Mouse (Mus musculus): ENCODE measurements around the gene Serpine3.
"Not testable (repeated sequence)": the region's sequence is repeated elsewhere in the genome, so short reads cannot be mapped to it uniquely, and the experiment has no call there.

The Serpine3 gene

DNA sequence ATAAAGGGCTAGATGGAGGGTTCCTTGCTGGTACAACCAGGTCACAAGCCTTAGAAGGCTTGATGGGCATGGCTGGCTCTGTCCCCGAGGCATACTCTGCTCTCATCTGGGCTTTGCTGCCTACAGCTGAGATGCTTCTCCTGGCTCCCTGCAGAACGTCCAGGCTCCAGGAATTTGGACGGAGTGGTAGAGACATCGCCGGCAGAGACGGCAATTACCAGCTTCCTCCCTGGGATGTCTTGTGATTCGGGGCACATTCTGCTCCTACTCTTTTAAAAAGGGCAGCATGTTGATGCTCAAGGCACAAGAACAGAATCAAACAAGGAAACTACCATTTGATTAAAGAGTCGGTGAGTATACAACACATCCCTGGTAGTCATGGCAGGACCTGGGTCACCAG is at the start of gene Serpine3:
Serpine3 (plus strand) TSS at position 301 of the 400 bp plus-strand sequence.
- no peak for DNase-seq (ENCODE audit: low spot score)

DNA sequence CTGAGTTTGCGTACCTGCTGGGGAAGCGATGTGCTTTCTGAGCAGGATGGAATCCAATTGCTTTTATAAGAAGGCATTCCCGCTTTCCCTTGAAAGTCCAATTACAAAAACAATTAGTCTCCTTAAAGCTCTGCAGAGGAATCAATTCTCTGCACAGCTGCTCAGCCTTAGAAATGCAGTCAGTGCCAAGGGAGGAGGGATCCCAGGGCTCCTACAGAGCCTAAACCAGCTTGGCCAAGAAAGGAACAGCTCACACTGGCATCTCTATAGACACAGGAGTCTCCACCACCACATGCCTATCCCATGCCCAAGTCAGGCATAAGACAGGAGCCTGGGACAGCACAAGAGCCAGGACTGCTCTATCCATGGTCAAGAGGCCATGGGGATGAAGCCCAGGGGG is 41.1 kb upstream of the Serpine3 start:
- DNase-seq (ENCODE audit: low spot score), result no peak

DNA sequence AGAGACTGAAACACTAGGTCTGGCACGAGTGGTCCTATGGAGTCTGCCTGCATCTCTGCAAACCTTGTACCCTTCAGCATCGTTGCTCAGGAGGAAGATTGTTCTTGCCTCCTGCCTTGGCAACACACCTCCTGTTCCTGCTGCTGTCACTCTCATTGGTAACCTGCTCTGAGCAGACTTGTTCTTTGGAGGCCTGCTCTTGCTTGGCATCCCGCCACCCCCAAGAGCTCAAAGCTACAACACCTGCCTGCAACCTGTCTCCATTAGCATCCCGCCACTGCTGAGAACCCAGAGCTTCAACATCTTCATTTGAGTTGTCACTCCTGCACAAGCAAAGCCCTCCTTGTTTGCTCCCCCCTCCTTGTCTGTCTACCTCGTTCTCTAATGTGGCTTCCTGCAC is 35.5 kb upstream of the Serpine3 start:
- no peak for DNase-seq (ENCODE audit: low spot score)

DNA sequence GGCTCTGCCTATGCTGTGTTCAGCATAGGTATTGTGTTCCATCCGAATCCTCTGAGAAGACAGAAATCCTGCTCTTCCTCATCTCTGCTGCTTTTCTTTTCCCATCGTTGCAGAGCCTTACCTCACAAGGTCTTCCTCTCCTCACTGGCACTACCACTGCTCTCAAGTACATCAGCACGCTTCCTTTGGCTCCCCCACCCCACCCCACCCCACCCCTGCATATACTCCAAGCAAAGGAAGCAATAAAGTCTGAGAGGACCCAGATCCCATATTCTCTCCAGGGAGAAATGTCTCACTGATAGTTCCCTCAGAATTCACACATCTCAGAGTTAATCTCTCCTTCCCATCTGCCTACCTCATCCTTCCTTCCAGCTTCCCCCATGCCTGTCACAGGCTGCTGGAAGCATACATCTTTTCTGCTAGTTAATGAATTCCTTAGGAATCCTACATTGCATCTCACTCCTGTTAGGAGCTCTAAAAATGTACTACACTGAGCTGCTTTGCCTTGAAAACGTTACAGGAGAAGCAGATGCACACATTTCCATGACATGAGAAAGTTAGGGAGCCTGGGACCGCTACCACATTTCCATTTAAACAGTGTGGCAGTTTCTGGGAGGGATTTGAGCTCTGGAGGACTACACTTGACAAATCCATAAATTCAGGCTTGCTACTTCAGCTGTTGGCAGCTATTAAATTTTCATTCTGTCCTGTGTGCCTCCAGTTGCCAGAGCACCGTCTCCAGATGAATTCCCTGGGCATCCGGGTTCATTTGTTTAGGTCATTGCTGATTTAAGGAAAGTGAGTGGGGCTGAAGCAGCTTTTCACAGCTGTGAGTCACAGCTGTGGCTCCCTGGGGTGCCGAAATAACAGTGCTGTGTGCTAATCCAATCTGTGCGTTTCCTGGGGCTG is 25.8 kb upstream of the Serpine3 start:
- DNase-seq (ENCODE audit: low spot score), result peak; percentile 12

DNA sequence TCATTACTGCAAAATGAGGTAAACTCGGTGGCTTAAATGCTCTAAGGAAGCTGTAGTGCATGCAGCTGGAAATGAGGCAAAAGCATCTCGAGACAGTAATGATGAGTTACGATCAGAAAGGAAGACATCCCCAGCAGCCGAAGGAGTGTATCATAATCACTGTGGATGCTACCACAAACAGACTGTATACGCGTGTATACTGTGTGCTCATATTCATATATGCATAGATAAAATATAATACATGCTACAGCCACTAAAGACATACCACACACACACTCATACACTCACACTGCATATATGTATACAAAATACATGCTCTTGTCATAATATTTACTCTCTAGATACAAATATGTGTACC is 25.1 kb upstream of the Serpine3 start:
- DNase-seq (ENCODE audit: low spot score), result no peak

DNA sequence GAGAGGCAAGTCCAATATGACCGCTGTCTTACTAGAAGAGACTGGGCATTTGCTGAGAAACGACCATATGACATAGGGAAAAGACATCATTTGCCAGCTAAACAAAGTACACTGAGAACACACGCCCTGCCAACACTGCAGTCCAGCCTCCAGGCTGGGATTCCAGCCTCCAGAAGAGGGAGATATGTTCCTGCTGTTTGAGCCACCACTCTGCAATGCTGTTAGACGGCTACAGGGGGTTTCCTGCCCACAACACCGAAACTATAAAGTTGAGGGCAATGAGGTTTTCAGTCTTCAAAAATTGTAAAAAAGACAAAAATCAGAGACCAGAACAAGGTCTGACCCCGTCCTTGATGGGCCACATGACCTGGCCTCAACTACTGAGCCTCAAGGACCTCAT is 24.4 kb upstream of the Serpine3 start:
- DNase-seq (ENCODE audit: low spot score), result peak; percentile 27

DNA sequence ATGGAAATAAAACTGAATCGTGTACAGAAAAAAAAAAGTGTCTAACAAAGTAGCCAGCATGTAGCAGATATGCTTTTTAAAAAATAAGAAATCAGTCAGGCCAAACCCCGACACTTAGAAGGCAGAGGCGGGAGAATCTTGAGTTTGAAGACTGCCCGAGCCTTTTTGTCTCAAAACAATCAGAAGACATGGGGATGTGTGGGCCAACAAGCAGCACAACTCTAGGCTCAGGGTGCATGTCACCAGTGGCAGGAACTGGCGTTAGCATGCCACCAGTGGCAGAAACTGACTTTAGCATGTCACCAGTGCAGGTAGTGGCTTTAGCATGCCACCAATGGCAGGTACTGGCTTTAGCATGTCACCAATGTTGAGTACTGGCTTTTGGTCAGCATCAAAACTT is 23.9 kb upstream of the Serpine3 start:
- DNase-seq (ENCODE audit: low spot score), result no peak

DNA sequence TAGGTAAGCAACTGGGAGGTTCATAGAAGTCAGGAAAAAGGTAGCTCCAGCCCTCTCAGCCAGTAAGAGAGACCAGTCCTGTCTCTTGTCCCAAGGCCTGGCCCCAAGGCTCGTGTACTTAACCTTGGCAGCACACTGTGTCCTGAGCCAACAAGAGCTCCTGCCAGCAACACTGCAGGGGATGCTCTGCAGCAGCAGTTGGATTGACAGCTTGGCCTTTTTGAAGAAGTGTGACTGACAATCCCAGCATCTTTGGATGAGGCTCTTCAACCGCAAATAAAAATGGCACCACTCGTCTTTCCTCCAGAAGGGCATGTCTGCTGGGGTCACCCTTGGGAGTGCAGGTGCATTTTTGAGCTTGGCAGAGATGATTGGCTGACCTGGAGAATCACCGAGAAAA is 23.1 kb upstream of the Serpine3 start:
- no peak for DNase-seq (ENCODE audit: low spot score)

DNA sequence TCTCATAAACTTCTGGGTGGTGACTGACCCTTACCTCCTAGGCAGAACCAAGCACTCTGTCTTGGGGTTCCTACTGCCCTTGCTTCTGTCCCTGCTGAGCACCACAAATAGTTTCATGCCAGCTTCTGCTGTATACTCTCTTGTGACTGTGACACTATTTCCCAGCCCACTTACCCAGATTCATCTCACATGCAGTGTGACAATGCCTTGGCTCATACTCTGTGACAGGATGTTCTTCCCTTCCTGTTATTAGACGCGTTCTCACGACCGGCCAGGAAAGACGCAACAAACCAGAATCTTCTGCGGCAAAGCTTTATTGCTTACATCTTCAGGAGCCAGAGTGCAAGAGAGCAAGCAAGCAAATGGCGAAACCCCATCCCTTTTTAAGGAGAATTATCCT is 21.1 kb upstream of the Serpine3 start:
- not testable (repeated sequence) for DNase-seq (ENCODE audit: low spot score)

DNA sequence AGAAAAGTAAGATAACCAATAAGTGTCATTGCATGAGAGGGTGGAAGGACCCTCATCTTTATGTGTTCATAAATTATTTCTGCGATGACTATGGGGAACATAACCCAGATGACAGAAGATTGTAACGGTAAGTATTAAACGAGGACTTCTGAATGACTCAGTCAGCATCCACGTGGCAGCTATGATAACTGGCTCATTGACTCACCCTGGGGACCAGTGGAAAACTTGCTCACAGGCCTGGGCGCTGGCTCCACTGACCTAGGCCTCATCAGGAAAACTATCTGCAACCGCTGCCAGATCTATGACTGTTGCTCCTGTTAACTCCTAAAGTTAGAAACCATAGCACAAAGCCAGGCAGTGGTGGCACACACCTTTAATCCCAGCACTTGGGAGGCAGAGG is 15.1 kb upstream of the Serpine3 start:
- no peak for DNase-seq (ENCODE audit: low spot score)

DNA sequence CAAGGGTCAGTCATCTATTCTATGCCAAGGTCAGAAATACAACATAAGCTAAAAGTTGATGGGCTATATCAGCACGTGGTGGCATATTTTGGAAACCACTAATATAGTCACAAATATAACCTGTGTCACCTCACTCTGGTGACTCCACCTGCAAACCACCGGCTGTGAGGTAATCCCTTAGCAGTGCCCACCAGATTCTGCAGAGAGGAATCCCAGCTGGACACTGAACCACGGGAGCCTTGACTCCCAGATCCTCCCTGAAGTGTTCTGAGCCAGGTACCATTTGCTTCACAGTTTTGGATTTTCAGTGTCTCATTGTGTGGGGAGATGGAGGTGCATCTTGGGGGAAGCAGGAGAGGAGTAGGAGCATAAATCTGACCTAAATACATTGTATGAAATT is 13.1 kb upstream of the Serpine3 start:
- no peak for DNase-seq (ENCODE audit: low spot score)

DNA sequence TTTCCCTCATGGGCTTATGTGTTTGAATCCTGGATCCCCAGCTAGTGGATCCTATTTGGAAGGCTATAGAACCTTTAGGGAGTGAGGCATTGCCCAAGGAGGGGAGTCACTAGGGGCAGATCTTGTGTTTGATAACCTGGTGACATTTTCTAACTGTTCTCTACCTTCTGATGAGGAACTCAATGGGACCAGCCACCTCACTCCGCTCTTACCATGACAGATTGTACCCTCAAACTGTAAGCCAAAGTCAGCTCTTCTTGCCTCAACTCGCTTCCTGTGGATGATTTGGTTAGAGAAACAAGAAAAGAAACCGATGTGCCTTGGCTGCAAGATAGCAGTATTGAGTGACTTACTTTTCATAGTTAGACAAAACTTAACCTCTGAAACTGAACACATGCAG is 11.7 kb upstream of the Serpine3 start:
- no peak for DNase-seq (ENCODE audit: low spot score)

DNA sequence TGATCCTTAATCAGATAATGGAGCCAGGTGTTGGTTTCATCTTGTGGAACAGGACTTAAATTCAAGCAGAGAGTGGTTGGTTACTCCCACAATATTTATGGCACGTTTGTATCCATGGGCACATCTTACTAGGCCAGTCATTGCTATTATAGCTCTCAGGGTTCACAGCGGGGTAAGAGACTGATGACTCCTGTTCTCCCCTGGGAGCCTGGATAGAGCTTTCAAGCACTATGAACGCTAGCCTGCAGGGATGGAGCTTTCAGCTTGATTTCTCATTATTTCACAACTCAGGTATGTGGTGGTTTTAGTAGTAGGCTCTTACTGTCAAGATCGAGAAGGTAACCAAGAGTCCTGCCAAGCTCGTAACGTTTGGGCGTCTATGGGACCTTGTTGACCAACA is 7.5 kb upstream of the Serpine3 start:
- DNase-seq (ENCODE audit: low spot score), result no peak

DNA sequence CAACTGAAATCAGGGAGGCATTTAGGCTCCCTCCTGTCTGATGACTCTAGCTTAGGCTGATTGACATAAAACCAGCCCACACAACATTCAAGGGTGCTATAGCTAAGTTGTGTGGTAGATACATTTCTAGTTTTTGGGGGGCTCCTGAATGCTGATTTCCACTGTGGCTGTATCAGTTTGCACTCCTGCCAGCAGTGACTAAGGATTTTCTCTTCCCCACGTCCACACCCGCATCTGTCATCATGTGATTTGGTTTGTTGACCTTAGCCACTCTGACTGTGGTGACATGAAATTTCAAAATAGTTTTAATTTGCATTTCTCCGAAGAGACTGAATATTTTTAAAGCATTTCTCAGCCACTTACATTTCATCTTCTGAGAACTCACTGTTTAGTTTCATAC is 6.0 kb upstream of the Serpine3 start:
- no peak for DNase-seq (ENCODE audit: low spot score)

DNA sequence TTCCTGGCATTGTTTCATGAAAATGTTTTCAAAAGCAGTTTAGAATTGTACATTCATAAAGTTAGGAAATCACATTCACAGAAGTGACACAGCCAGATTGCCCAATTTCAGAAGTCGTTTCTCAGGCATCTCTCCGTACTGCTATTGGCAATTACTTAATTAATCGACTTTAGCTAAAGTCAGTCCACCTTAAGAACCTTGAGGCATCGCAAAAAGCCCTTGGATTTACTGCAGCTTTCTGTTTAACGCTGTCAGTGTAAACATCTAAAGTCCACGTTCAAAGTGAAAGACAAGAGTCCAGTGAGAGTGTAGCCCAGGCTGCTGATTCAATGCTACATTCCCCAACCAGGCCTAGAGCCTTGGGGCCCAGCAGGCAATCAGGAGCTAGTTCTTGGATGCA is 1.1 kb upstream of the Serpine3 start:
- DNase-seq (ENCODE audit: low spot score), result peak; percentile 27

DNA sequence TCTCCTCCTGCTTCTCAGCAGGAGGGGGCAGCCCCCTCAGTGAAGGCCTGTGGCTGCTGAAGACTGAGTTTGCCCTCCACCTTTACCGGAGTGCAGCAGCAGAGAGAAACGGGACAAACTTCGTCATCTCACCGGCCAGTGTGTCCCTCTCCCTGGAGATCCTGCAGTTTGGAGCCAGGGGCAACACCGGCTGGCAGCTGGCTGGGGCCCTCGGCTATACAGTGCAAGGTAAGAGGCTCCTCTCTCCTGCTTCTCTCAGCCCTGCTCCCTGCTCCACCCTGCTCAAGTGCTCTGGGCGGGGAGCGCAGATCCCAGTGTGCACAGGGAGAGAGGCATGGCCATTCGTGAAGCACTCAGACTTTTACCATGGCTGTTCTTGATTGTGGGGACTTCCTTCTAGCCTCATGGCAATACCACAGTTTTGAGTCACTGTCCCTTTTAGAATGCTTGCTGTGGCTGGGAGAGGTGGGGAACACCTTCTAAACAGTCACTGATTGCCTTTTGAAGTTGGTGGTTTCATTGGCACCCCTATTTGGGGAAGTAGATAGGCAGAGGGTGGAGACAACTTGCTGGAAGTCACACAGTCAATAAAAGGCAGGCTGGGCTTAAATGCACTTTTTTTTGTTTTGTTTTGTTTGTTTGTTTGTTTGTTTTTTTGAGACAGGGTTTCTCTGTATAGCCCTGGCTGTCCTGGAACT is 1.7 kb downstream of the Serpine3 start:
- DNase-seq (ENCODE audit: low spot score), result no peak

DNA sequence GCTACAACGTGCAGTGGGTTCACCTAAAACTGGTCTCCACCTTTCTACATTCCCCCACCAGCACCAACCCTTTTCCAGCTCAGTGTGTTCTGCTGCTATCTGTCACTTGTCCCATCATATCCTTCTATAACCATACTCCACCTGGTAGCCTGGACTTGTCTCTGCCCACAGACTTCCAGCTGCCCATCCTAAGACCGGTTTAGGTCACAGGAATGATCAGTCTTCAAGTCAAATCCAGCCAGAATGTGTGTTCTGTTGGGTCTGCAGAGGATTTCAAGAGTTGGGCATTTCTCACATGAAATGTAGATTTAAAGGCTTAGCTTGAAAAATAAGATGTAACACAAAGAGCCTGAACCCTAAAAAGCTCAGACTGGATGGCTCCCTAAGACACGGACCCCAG is 10.2 kb downstream of the Serpine3 start:
- DNase-seq (ENCODE audit: low spot score), result peak; percentile 27

DNA sequence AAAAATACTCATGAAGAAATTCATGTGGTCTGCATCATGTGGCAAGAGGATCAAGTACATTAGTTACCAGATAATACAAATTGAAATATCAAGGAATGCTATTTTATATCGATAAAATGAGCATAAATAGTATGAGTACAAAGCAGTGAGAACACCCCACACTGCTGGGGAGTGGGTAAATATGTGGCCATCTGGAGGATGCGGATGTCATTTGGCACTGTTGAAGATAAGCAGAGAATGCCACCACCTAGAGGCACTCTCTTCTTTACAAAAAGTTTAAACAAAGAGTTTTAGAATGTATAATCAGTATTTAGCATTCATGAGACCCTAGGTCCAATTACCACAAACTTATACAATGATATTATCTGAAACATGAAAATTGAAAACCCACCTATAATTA is 54.7 kb downstream of the Serpine3 start:
- no peak for DNase-seq (ENCODE audit: low spot score)

DNA sequence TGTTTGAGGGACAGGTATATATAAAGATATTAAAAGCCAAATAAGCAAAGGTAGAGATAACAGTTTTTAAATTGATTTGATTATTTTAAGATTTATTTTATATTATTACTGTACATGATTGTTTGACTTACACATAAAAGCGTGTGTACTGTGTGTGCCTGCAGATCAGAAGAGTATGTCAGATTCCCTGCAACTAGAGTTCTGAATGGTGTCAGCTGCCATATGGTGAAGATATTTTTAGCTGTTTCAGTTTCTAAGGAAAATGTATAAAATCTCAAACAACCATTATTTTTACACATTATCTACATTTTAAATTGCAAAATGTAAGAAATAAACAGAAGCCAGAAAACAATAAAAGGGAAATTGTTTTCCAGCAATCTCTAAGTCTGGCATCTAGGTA is 58.2 kb downstream of the Serpine3 start:
- no peak for DNase-seq (ENCODE audit: low spot score)

DNA sequence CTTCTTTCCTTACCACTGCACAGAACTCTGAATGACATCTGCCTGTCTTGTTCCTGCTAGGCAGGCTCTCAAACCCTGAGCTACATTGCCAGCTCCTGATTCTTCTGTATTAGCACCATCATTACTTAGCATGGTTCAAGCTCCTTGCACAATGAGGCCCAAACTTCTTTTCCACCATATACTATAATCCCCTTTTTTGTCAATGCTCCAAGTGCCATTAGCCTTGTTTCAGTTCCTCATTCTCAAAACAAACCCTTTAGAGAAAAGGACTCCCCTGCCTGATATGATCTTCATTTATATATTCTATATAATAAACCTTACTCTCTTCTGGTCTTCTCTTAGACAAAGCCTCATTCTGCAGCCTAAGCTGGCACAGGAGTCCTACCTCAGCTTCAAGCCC is 61.1 kb downstream of the Serpine3 start:
- no peak for DNase-seq (ENCODE audit: low spot score)

DNA sequence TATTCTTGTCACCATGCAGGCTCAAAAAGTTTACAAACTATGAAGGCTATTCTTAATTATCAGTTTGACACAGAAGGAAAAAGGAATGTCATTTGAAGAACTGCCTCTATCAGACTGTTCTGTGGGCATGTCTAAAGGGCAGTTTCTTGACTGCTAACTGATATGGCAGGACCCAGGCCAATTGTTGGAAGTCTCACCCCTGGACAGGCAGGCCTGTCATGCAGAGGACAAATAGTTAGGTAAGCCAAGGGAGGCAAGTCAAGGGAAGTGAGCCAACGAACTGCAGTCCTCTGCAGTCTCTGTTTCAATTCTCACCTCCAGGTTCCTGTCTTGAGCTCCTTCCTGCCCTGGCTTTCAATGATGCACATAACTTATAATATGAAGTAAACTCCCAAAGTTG is 68.4 kb downstream of the Serpine3 start:
- no peak for DNase-seq (ENCODE audit: low spot score)

DNA sequence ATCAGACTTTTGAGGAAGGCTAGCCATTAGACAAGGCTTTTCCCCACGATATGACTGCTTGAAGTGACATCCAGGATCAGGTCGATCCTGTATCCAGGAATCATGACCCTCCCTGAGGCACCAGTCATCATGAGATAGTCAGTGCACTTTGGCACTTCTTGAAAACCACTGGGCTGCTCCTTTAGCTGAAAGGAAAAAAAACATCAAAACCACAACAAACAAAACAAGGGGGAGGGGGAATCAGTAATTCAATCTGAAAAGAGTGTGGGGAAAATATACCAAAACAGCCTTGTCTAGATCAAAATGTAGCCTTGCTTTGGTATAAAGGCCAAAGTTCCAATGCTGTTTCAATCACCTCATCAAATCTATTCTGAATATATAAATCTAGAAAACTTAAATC is 70.2 kb downstream of the Serpine3 start:
- no peak for DNase-seq (ENCODE audit: low spot score)

DNA sequence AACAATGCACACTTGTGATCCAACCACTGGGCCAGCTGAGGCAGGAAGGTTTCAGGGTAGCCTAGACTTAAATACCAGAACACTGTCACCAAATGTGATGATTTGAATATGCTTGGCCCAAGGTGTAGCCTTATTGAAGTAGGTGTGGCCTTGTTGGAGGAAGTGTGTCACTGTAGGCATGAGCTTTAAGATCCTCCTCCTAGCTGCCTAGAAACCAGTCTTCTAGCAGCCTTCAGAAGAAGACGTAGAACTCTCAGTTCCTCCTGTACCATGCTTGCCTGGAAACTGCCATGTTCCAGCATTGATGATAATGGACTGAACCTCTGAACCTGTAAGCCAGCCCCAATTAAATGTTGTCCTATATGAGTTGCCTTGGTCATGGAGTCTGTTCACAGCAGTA is 72.2 kb downstream of the Serpine3 start:
- no peak for DNase-seq (ENCODE audit: low spot score)
